Mouse (Mus musculus) cerebellum, adult 2 months (tissue): Measurements from ENCODE around the gene P3h2. TPM values are rescaled to one million over a fixed set of nuclear protein-coding genes. Genes with fewer than 3 reads are reported as not detected.

Experiments
- DNase-seq, 2 experiments: peaks; one replicate each; pipeline ENCODE4 v3.0.0; 2021
- H3K27ac ChIP-seq: fragments of 200-500 bp; 2 replicates; pipeline ENCODE4 v1.5.1; 2012; ENCODE audit warnings: low read length, control low read depth, inconsistent platforms; ENCODE audit not compliant: insufficient read depth
- H3K27me3 ChIP-seq: fragments of 200-500 bp; 2 replicates; pipeline ENCODE4 v1.6.1; 2012; ENCODE audit warnings: inconsistent platforms, mild to moderate bottlenecking, low read length, moderate library complexity; ENCODE audit not compliant: control insufficient read depth, insufficient read depth
- H3K4me1 ChIP-seq: fragments of 200-500 bp; 2 replicates; pipeline ENCODE4 v1.6.1; 2011; ENCODE audit warnings: low read length; ENCODE audit not compliant: control insufficient read depth, insufficient read depth
- H3K4me3 ChIP-seq: fragments of 200-500 bp; replicated peaks from 2 replicates; pipeline ENCODE3; 2011; ENCODE audit warnings: mild to moderate bottlenecking, low read depth, low read length, control low read depth; ENCODE audit not compliant: insufficient read depth
- CTCF ChIP-seq: fragments of 200-500 bp; IDR thresholded peaks from 2 replicates; pipeline ENCODE4 v1.5.1; 2011; ENCODE audit warnings: low read depth, mild to moderate bottlenecking, control low read depth, low read length, moderate library complexity, borderline replicate concordance; ENCODE audit not compliant: insufficient read depth
- POLR2A ChIP-seq: fragments of 200-500 bp; IDR thresholded peaks from 2 replicates; pipeline ENCODE4 v1.6.1; 2011; ENCODE audit warnings: low read length, control low read depth, borderline replicate concordance; ENCODE audit not compliant: insufficient read depth
- WGBS: fragments of 180-500 bp; shearing (Covaris S2); methylation state at CpG from one replicate; pipeline ENCODE4 v1.1.7; 2018; 5-methylcytosine and 5-hydroxymethylcytosine counted together
- polyA plus RNA-seq: library from polyadenylated mRNA; depleted of rRNA; stranded (reverse); fragments of >200 nt; gene quantifications from 2 replicates; pipeline ENCODE4 v1.2.3, GENCODE M21; 2012

Gene P3h2
- polyA plus RNA-seq, 1 experiment: 1.2 TPM

- Histone ChIP-seq H3K4me3 (no peak overlapping the region), H3K27ac (no peak overlapping the region), H3K27me3 (no peaks in the 10 kb centered on the region), H3K4me1 (no peaks in the 10 kb centered on the region)
- DNase-seq: no peak
- WGBS: 67% methylated on average over 1 of the region's 1 CpGs
- no peak for TF ChIP-seq CTCF
- no peak for TF ChIP-seq POLR2A
These were observed 22.8 kb downstream of the P3h2 start for GRCm38 (mm10) chr16:26082831-26083230.

GRCm38 (mm10) chr16:26082391-26082790, 23.2 kb downstream of the P3h2 start:
- H3K27ac ChIP-seq: no peak overlapping the region
- no peaks in the 10 kb centered on the region for H3K4me1 ChIP-seq
- TF ChIP-seq POLR2A (no peak), CTCF (no peak)
- H3K4me3 ChIP-seq: no peak overlapping the region
- no peaks in the 10 kb centered on the region for H3K27me3 ChIP-seq
- no peak for DNase-seq

- Histone ChIP-seq H3K4me1 (no peaks in the 10 kb centered on the region), H3K27ac (no peak overlapping the region), H3K4me3 (no peak overlapping the region), H3K27me3 (no peaks in the 10 kb centered on the region)
- WGBS: 18% methylated on average over 7 of the region's 7 CpGs
- DNase-seq: no peak
- TF ChIP-seq POLR2A (no peak), CTCF (no peak)
These were observed 26.6 kb downstream of the P3h2 start for GRCm38 (mm10) chr16:26078923-26079351.

GRCm38 (mm10) chr16:26078100-26078422, 27.5 kb downstream of the P3h2 start:
- Histone ChIP-seq H3K27me3 (no peaks in the 10 kb centered on the region), H3K27ac (no peak overlapping the region), H3K4me3 (no peak overlapping the region), H3K4me1 (no peaks in the 10 kb centered on the region)
- TF ChIP-seq CTCF (no peak), POLR2A (no peak)
- WGBS: 22% methylated on average over 2 of the region's 2 CpGs
- no peak for DNase-seq

GRCm38 (mm10) chr16:26077246-26078099, 28.1 kb downstream of the P3h2 start:
- WGBS: 26% methylated on average over 10 of the region's 10 CpGs
- TF ChIP-seq CTCF: no peak
- TF ChIP-seq POLR2A: no peak
- no peaks in the 10 kb centered on the region for H3K27me3 ChIP-seq
- H3K27ac ChIP-seq: no peak overlapping the region
- DNase-seq: no peak
- no peak overlapping the region for H3K4me3 ChIP-seq
- no peaks in the 10 kb centered on the region for H3K4me1 ChIP-seq

- TF ChIP-seq POLR2A (no peak), CTCF (no peak)
- H3K4me3 ChIP-seq: no peak overlapping the region
- no peaks in the 10 kb centered on the region for H3K27me3 ChIP-seq
- DNase-seq: no peak
- H3K4me1 ChIP-seq: no peaks in the 10 kb centered on the region
- H3K27ac ChIP-seq: no peak overlapping the region
These were observed 30.5 kb downstream of the P3h2 start for GRCm38 (mm10) chr16:26075063-26075462.

- no peak for TF ChIP-seq CTCF
- no peak for TF ChIP-seq POLR2A
- H3K27ac ChIP-seq: no peak overlapping the region
- no peaks in the 10 kb centered on the region for H3K4me1 ChIP-seq
- WGBS: 96% methylated on average over 3 of the region's 3 CpGs
- H3K4me3 ChIP-seq: no peak overlapping the region
- no peak for DNase-seq
- H3K27me3 ChIP-seq: no peaks in the 10 kb centered on the region
These were observed 35.2 kb downstream of the P3h2 start for GRCm38 (mm10) chr16:26070376-26070775.

GRCm38 (mm10) chr16:26065060-26065459, 40.5 kb downstream of the P3h2 start:
- H3K27me3 ChIP-seq: no peaks in the 10 kb centered on the region
- no peak overlapping the region for H3K27ac ChIP-seq
- DNase-seq: no peak
- TF ChIP-seq CTCF (no peak), POLR2A (no peak)
- H3K4me3 ChIP-seq: no peak overlapping the region
- WGBS: 37% methylated on average over 6 of the region's 6 CpGs
- H3K4me1 ChIP-seq: no peaks in the 10 kb centered on the region
